In genomic region chr11:97806613-97806964, GRCm38 (mm10) we compare ENCODE assay signal across 11 mouse cellular contexts. TPM values are rescaled to one million over a fixed set of nuclear protein-coding genes. Genes with fewer than 3 reads are reported as not detected.
DNase-seq lines count a peak whose midpoint lies in the region; ATAC-seq lines count a peak whose summit lies in the region.
"Had no signal": no experiment of that assay in that cellular context is flagged by ENCODE, and none has a peak within 500 bp of the region (broad histone marks: within the 10 kb centered on the region; RNA-seq: fewer than 3 reads in every experiment).

No protein-coding gene starts in this region.

- H3K27ac ChIP-seq in embryonic facial prominence, embryonic 12.5 days, result peak overlapping the region; percentile 7; the same call in 1 of the 2 replicates
- peak overlapping the region; percentile 13; the same call in 1 of the 2 replicates for H3K27ac ChIP-seq in hindbrain, embryonic 11.5 days (ENCODE audit: low read depth, low read length)
- H3K27ac ChIP-seq in midbrain, embryonic 16.5 days (ENCODE audit: low read length), result peak overlapping the region; percentile 70; the same call in 1 of the 2 replicates

- H3K9ac ChIP-seq in embryonic facial prominence, embryonic 12.5 days, result no peak overlapping the region
- H3K9ac ChIP-seq in hindbrain, embryonic 11.5 days (ENCODE audit: low read depth, low read length), result no peak overlapping the region
- H3K9ac ChIP-seq in midbrain, embryonic 16.5 days (ENCODE audit: low read depth, low read length), result peak overlapping the region; percentile 45; the same call in 1 of the 2 replicates
- H3K9ac ChIP-seq: limb, embryonic 12.5 days had no signal

- peaks cover 22% of the 10 kb centered on the region for H3K36me3 ChIP-seq in embryonic facial prominence, embryonic 12.5 days
- H3K36me3 ChIP-seq in hindbrain, embryonic 11.5 days (ENCODE audit: control insufficient read depth, insufficient read depth, low read length), result 0 out of 2 replicates have a peak, but pooled peaks cover 5% of the 10 kb centered on the region
- H3K36me3 ChIP-seq in midbrain, embryonic 16.5 days (ENCODE audit: control insufficient read depth, insufficient read depth, low read length), result peaks cover 6% of the 10 kb centered on the region; the same call in 1 of the 2 replicates

- H3K27me3 ChIP-seq in embryonic facial prominence, embryonic 12.5 days, result no peaks in the 10 kb centered on the region
- H3K27me3 ChIP-seq in hindbrain, embryonic 11.5 days (ENCODE audit: control insufficient read depth, insufficient read depth, low read length), result no peaks in the 10 kb centered on the region
- H3K27me3 ChIP-seq in midbrain, embryonic 16.5 days (ENCODE audit: control insufficient read depth, insufficient read depth, low read depth, low read length), result no peaks in the 10 kb centered on the region
- H3K27me3 ChIP-seq: limb, embryonic 12.5 days had no signal

- DNase-seq in kidney, adult 9 months, result peak; percentile 18
- no peak for DNase-seq in kidney, adult 11 months
- no peak for DNase-seq in hindbrain, embryonic 11.5 days (ENCODE audit: low spot score)
- DNase-seq in layer of hippocampus, postnatal 25 days (ENCODE audit: extremely low spot score in 1 of 2, low spot score in 1 of 2), result no peak
- DNase-seq in frontal cortex, postnatal 14 days (ENCODE audit: low spot score in 2 of 2), result no peak

- no peak overlapping the region for H3K4me3 ChIP-seq in embryonic facial prominence, embryonic 12.5 days
- H3K4me3 ChIP-seq in hindbrain, embryonic 11.5 days (ENCODE audit: low read depth, low read length), result no peak overlapping the region
- H3K4me3 ChIP-seq in midbrain, embryonic 16.5 days (ENCODE audit: low read depth, low read length), result no peak overlapping the region
- H3K4me3 ChIP-seq: limb, embryonic 12.5 days had no signal

- ATAC-seq in embryonic facial prominence, embryonic 12.5 days (ENCODE audit: insufficient number of reproducible peaks, insufficient read depth, low FRiP score, low TSS enrichment), result no peak
- no peak for ATAC-seq in hindbrain, embryonic 11.5 days (ENCODE audit: low FRiP score)
- ATAC-seq in midbrain, embryonic 16.5 days, result no peak
- no peak for ATAC-seq in monocyte, adult 5-6 weeks (replicated peaks; ENCODE audit: insufficient number of reproducible peaks, low FRiP score, low TSS enrichment, poor library complexity, severe bottlenecking)

- 66% methylated on average over 7 of the region's 7 CpGs for WGBS in embryonic facial prominence, embryonic 12.5 days
- WGBS in hindbrain, embryonic 11.5 days, result 55% methylated on average over 7 of the region's 7 CpGs
- 47% methylated on average over 7 of the region's 7 CpGs for WGBS in midbrain, embryonic 16.5 days

- H3K9me3 ChIP-seq in embryonic facial prominence, embryonic 12.5 days, result no peaks in the 10 kb centered on the region
- H3K9me3 ChIP-seq in hindbrain, embryonic 11.5 days (ENCODE audit: control insufficient read depth, low read length), result no peaks in the 10 kb centered on the region
- no peaks in the 10 kb centered on the region for H3K9me3 ChIP-seq in midbrain, embryonic 16.5 days (replicated peaks; ENCODE audit: control insufficient read depth, low read length, poor library complexity, severe bottlenecking)
- H3K9me3 ChIP-seq: G1E; limb, embryonic 12.5 days had no signal

- no peak overlapping the region for H3K4me2 ChIP-seq in embryonic facial prominence, embryonic 12.5 days (replicated peaks)
- no peak overlapping the region for H3K4me2 ChIP-seq in hindbrain, embryonic 11.5 days (replicated peaks; ENCODE audit: low read depth, low read length)
- peak overlapping the region; percentile 46 for H3K4me2 ChIP-seq in midbrain, embryonic 16.5 days (ENCODE audit: low read length)

- peaks cover 88% of the 10 kb centered on the region for H3K4me1 ChIP-seq in embryonic facial prominence, embryonic 12.5 days
- H3K4me1 ChIP-seq in hindbrain, embryonic 11.5 days (replicated peaks; ENCODE audit: control insufficient read depth, insufficient read depth, low read length), result peaks cover 34% of the 10 kb centered on the region
- peaks cover 66% of the 10 kb centered on the region for H3K4me1 ChIP-seq in midbrain, embryonic 16.5 days (ENCODE audit: control insufficient read depth, insufficient read depth, low read length)

RNA-seq across cellular contexts. Expression of gene Lasp1, which starts 7.8 kb away (rescaled TPM):
- 117 and 125 TPM in 2 replicates for polyA plus RNA-seq in embryonic facial prominence, embryonic 12.5 days (2016; fragmentation: Nextera tagmentation; extraction: Ambion mirVana)
- 45.8 and 61.1 TPM in 2 replicates for polyA plus RNA-seq in hindbrain, embryonic 11.5 days (2014; fragmentation: Nextera tagmentation; extraction: Ambion mirVana)
- polyA plus RNA-seq in midbrain, embryonic 16.5 days (2015; fragmentation: Nextera tagmentation; extraction: Ambion mirVana), result 194 and 202 TPM in 2 replicates
- total RNA-seq in layer of hippocampus, postnatal 25 days (2021), result 100 to 1,000 TPM; 102 to 114 TPM
- total RNA-seq in monocyte, adult 5-6 weeks (2017), result 199 to 392 TPM (median 246 TPM) in 3 replicates

RNA-seq across cellular contexts. Expression of gene Rpl23, which starts 24.4 kb away (rescaled TPM):
- 474 and 481 TPM in 2 replicates for polyA plus RNA-seq in embryonic facial prominence, embryonic 12.5 days (2016; fragmentation: Nextera tagmentation; extraction: Ambion mirVana)
- 437 and 458 TPM in 2 replicates for polyA plus RNA-seq in hindbrain, embryonic 11.5 days (2014; fragmentation: Nextera tagmentation; extraction: Ambion mirVana)
- polyA plus RNA-seq in midbrain, embryonic 16.5 days (2015; fragmentation: Nextera tagmentation; extraction: Ambion mirVana), result 267 and 286 TPM in 2 replicates
- 100 to 1,000 TPM; 327 to 397 TPM for total RNA-seq in layer of hippocampus, postnatal 25 days (2021)
- 1,225 to 1,795 TPM (median 1,736 TPM) in 3 replicates for total RNA-seq in monocyte, adult 5-6 weeks (2017)

RNA-seq across cellular contexts. Expression of gene 1700001P01Rik, which starts 30.9 kb away (rescaled TPM):
- polyA plus RNA-seq in embryonic facial prominence, embryonic 12.5 days (2016; fragmentation: Nextera tagmentation; extraction: Ambion mirVana), result 0.39 TPM in 1 of 2 replicates, not detected in the other
- 0.39 and 0.60 TPM in 2 replicates for polyA plus RNA-seq in hindbrain, embryonic 11.5 days (2014; fragmentation: Nextera tagmentation; extraction: Ambion mirVana)
- polyA plus RNA-seq in midbrain, embryonic 16.5 days (2015; fragmentation: Nextera tagmentation; extraction: Ambion mirVana), result 0.74 TPM in 1 of 2 replicates, not detected in the other
- total RNA-seq in layer of hippocampus, postnatal 25 days (2021), result 1 to 10 TPM in 1 of 2 experiments, under 1 TPM in 1; 0.63 to 1.3 TPM
- not detected in 3 replicates for total RNA-seq in monocyte, adult 5-6 weeks (2017)
- total RNA-seq: gastrocnemius, postnatal 4 days had no signal
- polyA plus RNA-seq: limb, embryonic 12.5 days had no signal

RNA-seq across cellular contexts. Expression of gene B230217C12Rik, which starts 34.0 kb away (rescaled TPM):
- polyA plus RNA-seq in embryonic facial prominence, embryonic 12.5 days (2016; fragmentation: Nextera tagmentation; extraction: Ambion mirVana), result 11.3 and 12.4 TPM in 2 replicates
- polyA plus RNA-seq in hindbrain, embryonic 11.5 days (2014; fragmentation: Nextera tagmentation; extraction: Ambion mirVana), result 15.1 TPM in 2 replicates
- 36.7 and 43.8 TPM in 2 replicates for polyA plus RNA-seq in midbrain, embryonic 16.5 days (2015; fragmentation: Nextera tagmentation; extraction: Ambion mirVana)
- 10 to 100 TPM; 66.2 to 71.6 TPM for total RNA-seq in layer of hippocampus, postnatal 25 days (2021)
- total RNA-seq in monocyte, adult 5-6 weeks (2017), result 0.96 to 3.0 TPM in 2 of 3 replicates, not detected in the other
- polyA plus RNA-seq: G1E had no signal

RNA-seq across cellular contexts. Expression of gene Cwc25, which starts 40.2 kb away (rescaled TPM):
- 23.1 and 24.8 TPM in 2 replicates for polyA plus RNA-seq in embryonic facial prominence, embryonic 12.5 days (2016; fragmentation: Nextera tagmentation; extraction: Ambion mirVana)
- polyA plus RNA-seq in hindbrain, embryonic 11.5 days (2014; fragmentation: Nextera tagmentation; extraction: Ambion mirVana), result 13.1 and 17.0 TPM in 2 replicates
- polyA plus RNA-seq in midbrain, embryonic 16.5 days (2015; fragmentation: Nextera tagmentation; extraction: Ambion mirVana), result 15.9 and 17.2 TPM in 2 replicates
- 10 to 100 TPM; 19.2 to 20.6 TPM for total RNA-seq in layer of hippocampus, postnatal 25 days (2021)
- 42.0 to 49.3 TPM (median 43.5 TPM) in 3 replicates for total RNA-seq in monocyte, adult 5-6 weeks (2017)

Comparison
In these comparisons a context has a peak if more than half of its experiments do, and no peak if none do; other contexts are left out.
1. H3K27ac ChIP-seq: peak in every context shown above with its lines; median percentile 70 in midbrain, embryonic 16.5 days; 13 in hindbrain, embryonic 11.5 days; 7 in embryonic facial prominence, embryonic 12.5 days.